Mouse (Mus musculus): ENCODE measurements around the gene Ttc33.

- TF ChIP-seq CTCF (IDR thresholded peaks at IDR 0.05; ENCODE audit: low read depth), result peak; percentile 69
- TF ChIP-seq EP300 (optimal IDR thresholded peaks at IDR 0.05), result peak; percentile 81
Observed at GRCm38 (mm10) chr15:5185366-5186292, at the start of gene Ttc33.
